Mouse (Mus musculus) neural tube, embryonic 11.5 days (tissue): Measurements from ENCODE around the gene Gm43720. TPM values are rescaled to one million over a fixed set of nuclear protein-coding genes. Genes with fewer than 3 reads are reported as not detected.

Experiments used
- ATAC-seq: fragments of 200-750 bp; cut with Nextera tagmentation; 2 replicates; pipeline ENCODE4 v1.8.0; 2017; ENCODE audit warnings: moderate number of reproducible peaks, mild to moderate bottlenecking, moderate TSS enrichment, moderate library complexity; ENCODE audit not compliant: insufficient read depth, low FRiP score, low TSS enrichment
- DNase-seq: peaks from one replicate; pipeline ENCODE4 v3.0.0-alpha.2; 2015; ENCODE audit warnings: low spot score
- H3K27ac ChIP-seq: fragments of 300-500 bp; sonication (generic); 2 replicates; pipeline ENCODE4 v1.5.1; 2014; ENCODE audit warnings: low read depth, mild to moderate bottlenecking, low read length
- H3K27me3 ChIP-seq: fragments of 300-500 bp; sonication (generic); 2 replicates; pipeline ENCODE4 v1.6.1; 2014; ENCODE audit warnings: mild to moderate bottlenecking, low read length, mixed read lengths; ENCODE audit not compliant: control insufficient read depth, insufficient read depth
- H3K36me3 ChIP-seq: fragments of 300-500 bp; sonication (generic); 2 replicates; pipeline ENCODE4 v1.6.1; 2014; ENCODE audit warnings: mild to moderate bottlenecking, low read length, moderate library complexity, mixed read lengths; ENCODE audit not compliant: control insufficient read depth, insufficient read depth
- H3K4me1 ChIP-seq: fragments of 300-500 bp; sonication (generic); 2 replicates; pipeline ENCODE4 v1.6.1; 2014; ENCODE audit warnings: low read length, mixed read lengths; ENCODE audit not compliant: control insufficient read depth, insufficient read depth
- H3K4me2 ChIP-seq: fragments of 300-500 bp; sonication (generic); 2 replicates; pipeline ENCODE4 v1.6.1; 2014; ENCODE audit warnings: low read depth, mild to moderate bottlenecking, moderate library complexity
- H3K4me3 ChIP-seq: fragments of 300-500 bp; sonication (generic); 2 replicates; pipeline ENCODE4 v1.5.1; 2014; ENCODE audit warnings: low read depth, low read length
- H3K9ac ChIP-seq: fragments of 300-500 bp; sonication (generic); 2 replicates; pipeline ENCODE4 v1.6.1; 2014; ENCODE audit warnings: mild to moderate bottlenecking, low read length
- H3K9me3 ChIP-seq: fragments of 300-500 bp; sonication (generic); 2 replicates; pipeline ENCODE4 v1.6.1; 2016; ENCODE audit warnings: low read length; ENCODE audit not compliant: control insufficient read depth
- WGBS: fragments of 180-500 bp; shearing (Covaris S2); extraction: QIAGEN DNeasy Blood & Tissue Kit; methylation state at CpG from one replicate; pipeline ENCODE4 v1.1.7; 2014; 5-methylcytosine and 5-hydroxymethylcytosine counted together
- polyA plus RNA-seq: library from polyadenylated mRNA; unstranded; fragments of >200 nt; fragmentation: Nextera tagmentation; extraction: Ambion mirVana; gene quantifications from 2 replicates; pipeline ENCODE4 v1.2.1, GENCODE M21; 2014

Gm43720 gene
- polyA plus RNA-seq, 1 experiment from 2014 or later, result not detected

DNA sequence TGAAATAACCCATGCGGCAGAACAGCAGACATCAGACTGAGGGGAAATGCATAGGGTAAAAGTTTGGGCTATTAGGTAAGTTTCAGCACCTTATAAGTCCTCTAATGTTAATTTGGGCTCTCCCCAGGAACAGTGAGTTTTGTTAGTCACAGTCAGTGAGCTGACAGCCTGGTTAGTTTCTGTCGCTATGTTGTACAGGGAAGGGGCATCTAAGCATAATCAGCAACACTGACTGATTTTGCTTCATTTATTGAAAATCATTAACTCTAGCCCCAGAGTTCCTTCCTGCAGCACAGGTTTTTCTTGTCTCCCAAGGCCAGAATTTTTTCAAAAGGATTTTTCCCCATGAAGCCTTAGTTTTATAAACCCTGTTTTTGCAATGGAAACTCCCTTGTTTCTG is 46.0 kb downstream of the Gm43720 start:
- H3K4me3 ChIP-seq, result no peak overlapping the region
- ATAC-seq (no peak), DNase-seq (no peak)
- no peaks in the 10 kb centered on the region for H3K4me1 ChIP-seq
- no peak overlapping the region for H3K4me2 ChIP-seq
- H3K9me3 ChIP-seq, result no peaks in the 10 kb centered on the region
- H3K27ac ChIP-seq, result no peak overlapping the region
- no peaks in the 10 kb centered on the region for H3K36me3 ChIP-seq
- H3K9ac ChIP-seq, result no peak overlapping the region
- WGBS, result 87% methylated on average over 2 of the region's 2 CpGs
- no peaks in the 10 kb centered on the region for H3K27me3 ChIP-seq

- ATAC-seq (no peak), DNase-seq (no peak)
- H3K9ac ChIP-seq, result no peak overlapping the region
- H3K4me2 ChIP-seq, result no peak overlapping the region
- no peaks in the 10 kb centered on the region for H3K36me3 ChIP-seq
- H3K4me3 ChIP-seq, result no peak overlapping the region
- no peaks in the 10 kb centered on the region for H3K4me1 ChIP-seq
- H3K27ac ChIP-seq, result no peak overlapping the region
- H3K9me3 ChIP-seq, result no peaks in the 10 kb centered on the region
- H3K27me3 ChIP-seq, result no peaks in the 10 kb centered on the region
- 90% methylated on average over 3 of the region's 3 CpGs for WGBS
These were observed 50.2 kb downstream of the Gm43720 start for GRCm38 (mm10) chr5:138229511-138229910.

- no peak for DNase-seq
- Histone ChIP-seq H3K4me2 (no peak overlapping the region), H3K9ac (no peak overlapping the region), H3K36me3 (no peaks in the 10 kb centered on the region), H3K27ac (no peak overlapping the region), H3K4me3 (no peak overlapping the region), H3K27me3 (no peaks in the 10 kb centered on the region), H3K9me3 (no peaks in the 10 kb centered on the region), H3K4me1 (no peaks in the 10 kb centered on the region)
- no peak for ATAC-seq
- WGBS, result 54% methylated on average over 3 of the region's 3 CpGs
These were observed 51.7 kb downstream of the Gm43720 start for GRCm38 (mm10) chr5:138228026-138228425.

- no peaks in the 10 kb centered on the region for H3K4me1 ChIP-seq
- no peaks in the 10 kb centered on the region for H3K36me3 ChIP-seq
- H3K27ac ChIP-seq, result no peak overlapping the region
- H3K9ac ChIP-seq, result no peak overlapping the region
- WGBS, result 82% methylated on average over 2 of the region's 2 CpGs
- no peak overlapping the region for H3K4me2 ChIP-seq
- no peaks in the 10 kb centered on the region for H3K27me3 ChIP-seq
- DNase-seq (no peak), ATAC-seq (no peak)
- H3K9me3 ChIP-seq, result no peaks in the 10 kb centered on the region
- no peak overlapping the region for H3K4me3 ChIP-seq
These were observed 52.4 kb downstream of the Gm43720 start for GRCm38 (mm10) chr5:138227367-138227766.

GRCm38 (mm10) chr5:138226491-138226890 is 53.3 kb downstream of the Gm43720 start:
- 81% methylated on average over 4 of the region's 4 CpGs for WGBS
- no peak for ATAC-seq
- H3K9ac ChIP-seq, result no peak overlapping the region

GRCm38 (mm10) chr5:138225700-138226099 is 54.1 kb downstream of the Gm43720 start, which contains the start of gene Nxpe5:
TSS of gene Nxpe5 (plus strand) at chr5:138225898.
- H3K9me3 ChIP-seq, result no peaks in the 10 kb centered on the region
- WGBS, result 59% methylated on average over 2 of the region's 2 CpGs
- H3K36me3 ChIP-seq, result no peaks in the 10 kb centered on the region
- no peak within 1 kb of the TSS for H3K27ac ChIP-seq
- H3K9ac ChIP-seq, result no peak within 1 kb of the TSS
- H3K27me3 ChIP-seq, result no peaks in the 10 kb centered on the region
- H3K4me1 ChIP-seq, result no peaks in the 10 kb centered on the region
- no peak within 1 kb of the TSS for H3K4me2 ChIP-seq
- DNase-seq (no peak), ATAC-seq (no peak)
- no peak within 1 kb of the TSS for H3K4me3 ChIP-seq

More at GRCm38 (mm10) chr5:138226491-138226890, 53.3 kb downstream of the Gm43720 start:
- no peaks in the 10 kb centered on the region for H3K9me3 ChIP-seq
- no peak overlapping the region for H3K4me2 ChIP-seq
- H3K4me3 ChIP-seq, result no peak overlapping the region
- H3K36me3 ChIP-seq, result no peaks in the 10 kb centered on the region
- H3K27me3 ChIP-seq, result no peaks in the 10 kb centered on the region
- no peaks in the 10 kb centered on the region for H3K4me1 ChIP-seq
- no peak for DNase-seq
- no peak overlapping the region for H3K27ac ChIP-seq

DNA sequence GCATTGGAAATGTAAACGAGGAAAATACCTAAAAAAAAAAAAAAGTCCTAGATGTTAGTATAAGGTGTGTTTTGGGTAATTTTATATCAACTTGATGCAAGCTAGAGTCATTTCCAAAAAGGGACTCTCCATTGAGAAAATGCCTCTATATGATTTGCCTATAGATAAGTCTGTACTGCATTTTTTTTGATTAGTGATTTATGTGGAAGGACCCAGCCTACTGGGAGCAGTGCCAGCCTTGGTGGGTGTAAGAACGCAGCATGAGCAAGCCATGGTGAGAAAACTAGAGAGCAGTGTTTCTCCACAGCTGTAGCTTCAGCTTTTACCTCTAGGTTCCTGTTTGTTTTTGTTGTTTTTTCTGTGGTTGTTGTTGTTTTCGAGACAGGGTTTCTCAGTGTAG is 56.5 kb downstream of the Gm43720 start:
- Histone ChIP-seq H3K36me3 (no peaks in the 10 kb centered on the region), H3K4me3 (no peak overlapping the region), H3K27ac (no peak overlapping the region), H3K9me3 (no peaks in the 10 kb centered on the region), H3K4me1 (no peaks in the 10 kb centered on the region), H3K4me2 (no peak overlapping the region), H3K9ac (no peak overlapping the region), H3K27me3 (no peaks in the 10 kb centered on the region)
- DNase-seq, result no peak
- 61% methylated on average over 3 of the region's 3 CpGs for WGBS
- ATAC-seq, result no peak

- DNase-seq (peak; percentile 76), ATAC-seq (no peak)
- Histone ChIP-seq H3K4me1 (no peaks in the 10 kb centered on the region), H3K36me3 (no peaks in the 10 kb centered on the region), H3K27me3 (no peaks in the 10 kb centered on the region), H3K27ac (no peak overlapping the region), H3K9ac (no peak overlapping the region), H3K9me3 (no peaks in the 10 kb centered on the region), H3K4me2 (no peak overlapping the region), H3K4me3 (no peak overlapping the region)
- WGBS, result 24% methylated on average over 4 of the region's 4 CpGs
These were observed 57.6 kb downstream of the Gm43720 start for GRCm38 (mm10) chr5:138222111-138222510.

- H3K27me3 ChIP-seq, result no peaks in the 10 kb centered on the region
- ATAC-seq (no peak), DNase-seq (no peak)
- H3K36me3 ChIP-seq, result no peaks in the 10 kb centered on the region
- H3K9me3 ChIP-seq, result peaks cover 3% of the 10 kb centered on the region; the same call in 1 of the 2 replicates
- H3K4me3 ChIP-seq, result no peak overlapping the region
- WGBS, result 79% methylated on average over 2 of the region's 2 CpGs
- no peaks in the 10 kb centered on the region for H3K4me1 ChIP-seq
- no peak overlapping the region for H3K4me2 ChIP-seq
- no peak overlapping the region for H3K27ac ChIP-seq
- no peak overlapping the region for H3K9ac ChIP-seq
These were observed 59.9 kb downstream of the Gm43720 start for GRCm38 (mm10) chr5:138219864-138220263.
